Mouse (Mus musculus): ENCODE measurements around the gene Styk1.

DNA sequence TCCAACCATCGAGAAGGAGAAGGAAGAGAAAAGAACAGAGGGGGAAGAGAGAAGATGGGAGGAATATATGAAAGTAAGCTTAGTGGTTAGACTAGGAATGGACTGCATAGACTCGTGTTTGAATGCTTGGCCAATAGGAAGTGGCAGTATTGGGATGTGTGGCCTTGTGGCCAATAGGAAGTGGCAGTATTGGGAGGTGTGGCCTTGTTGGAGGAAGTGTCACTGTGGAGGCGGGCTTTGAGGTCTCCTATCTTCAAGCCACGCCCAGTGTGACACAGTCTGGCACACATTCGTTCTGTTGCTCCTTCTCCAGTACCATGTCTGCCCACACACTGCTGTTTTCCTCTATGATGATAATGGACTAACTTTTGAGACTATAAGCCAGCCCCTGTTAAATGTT is 7.3 kb upstream of the Styk1 start:
- TF ChIP-seq CTCF (IDR thresholded peaks at IDR 0.05; ENCODE audit: low read depth), result no peak
- no peak for TF ChIP-seq EP300 (IDR thresholded peaks at IDR 0.05; ENCODE audit: low read depth)
